Mouse (Mus musculus) forebrain, embryonic 13.5 days (tissue): ENCODE results near the gene Plod3. TPM values are rescaled to one million over a fixed set of nuclear protein-coding genes. Genes with fewer than 3 reads are reported as not detected.

Experiments used
- ATAC-seq: fragments of 200-750 bp; cut with Nextera tagmentation; 2 replicates; pipeline ENCODE4 v1.8.0; 2017
- H3K27ac ChIP-seq: fragments of 300-500 bp; sonication (generic); 2 replicates; pipeline ENCODE4 v1.5.1; 2015; ENCODE audit warnings: inconsistent platforms, mild to moderate bottlenecking, moderate library complexity
- H3K27me3 ChIP-seq: fragments of 300-500 bp; sonication (generic); 2 replicates; pipeline ENCODE4 v1.6.1; 2015; ENCODE audit warnings: mild to moderate bottlenecking, inconsistent platforms
- H3K36me3 ChIP-seq: fragments of 300-500 bp; sonication (generic); 2 replicates; pipeline ENCODE4 v1.6.1; 2015; ENCODE audit warnings: mild to moderate bottlenecking, inconsistent platforms; ENCODE audit not compliant: poor library complexity, severe bottlenecking
- H3K4me1 ChIP-seq: fragments of 300-500 bp; sonication (generic); 2 replicates; pipeline ENCODE4 v1.6.1; 2015; ENCODE audit warnings: inconsistent platforms
- H3K4me2 ChIP-seq: fragments of 300-500 bp; sonication (generic); 2 replicates; pipeline ENCODE4 v1.6.1; 2015; ENCODE audit warnings: inconsistent platforms, mild to moderate bottlenecking, moderate library complexity
- H3K4me3 ChIP-seq: fragments of 300-500 bp; sonication (generic); 2 replicates; pipeline ENCODE4 v1.5.1; 2015; ENCODE audit warnings: mild to moderate bottlenecking, inconsistent platforms
- H3K9ac ChIP-seq: fragments of 300-500 bp; sonication (generic); 2 replicates; pipeline ENCODE4 v1.6.1; 2015; ENCODE audit warnings: mild to moderate bottlenecking, inconsistent platforms
- H3K9me3 ChIP-seq: fragments of 300-500 bp; sonication (generic); replicated peaks from 2 replicates; pipeline ENCODE4 v1.6.1; 2016; ENCODE audit warnings: inconsistent platforms
- whole genome bisulfite sequencing: fragments of 180-500 bp; shearing (Covaris S2); methylation state at CpG from one replicate; pipeline ENCODE4 v1.1.7; 2015; 5-methylcytosine and 5-hydroxymethylcytosine counted together
- polyA plus RNA-seq: library from polyadenylated mRNA; unstranded; fragments of >200 nt; fragmentation: Nextera tagmentation; extraction: Ambion mirVana; gene quantifications from 2 replicates; pipeline ENCODE4 v1.2.1, GENCODE M21; 2015

Gene Plod3
- polyA plus RNA-seq, 1 experiment from 2014 or later, result 25.8 TPM

DNA sequence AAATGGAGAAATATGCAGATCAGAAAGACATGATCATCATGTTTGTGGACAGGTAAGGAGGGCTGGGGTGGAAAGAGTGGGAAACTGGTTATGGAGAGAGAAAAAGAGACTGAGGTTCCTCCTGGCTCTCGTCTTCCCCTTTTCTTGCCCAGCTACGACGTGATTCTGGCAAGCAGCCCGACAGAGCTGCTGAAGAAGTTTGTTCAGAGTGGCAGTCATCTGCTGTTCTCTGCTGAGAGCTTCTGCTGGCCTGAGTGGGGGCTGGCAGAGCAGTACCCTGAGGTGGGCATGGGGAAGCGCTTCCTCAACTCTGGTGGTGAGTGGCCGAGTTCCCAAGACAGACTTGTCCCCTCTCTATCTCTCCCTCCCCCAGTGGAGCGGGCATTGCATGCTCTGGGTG, 1.6 kb downstream of the Plod3 start:
- 61% methylated on average over 7 of the region's 7 CpGs for WGBS
- peak overlapping the region; percentile 90 for H3K4me3 ChIP-seq
- H3K4me2 ChIP-seq, result peak overlapping the region; percentile 93
- H3K27ac ChIP-seq, result no peak overlapping the region
- peak overlapping the region; percentile 98 for H3K9ac ChIP-seq
- no peaks in the 10 kb centered on the region for H3K27me3 ChIP-seq
- H3K4me1 ChIP-seq, result peaks cover 22% of the 10 kb centered on the region
- H3K36me3 ChIP-seq, result peaks cover 63% of the 10 kb centered on the region
- H3K9me3 ChIP-seq, result no peaks in the 10 kb centered on the region
- ATAC-seq, result no peak

DNA sequence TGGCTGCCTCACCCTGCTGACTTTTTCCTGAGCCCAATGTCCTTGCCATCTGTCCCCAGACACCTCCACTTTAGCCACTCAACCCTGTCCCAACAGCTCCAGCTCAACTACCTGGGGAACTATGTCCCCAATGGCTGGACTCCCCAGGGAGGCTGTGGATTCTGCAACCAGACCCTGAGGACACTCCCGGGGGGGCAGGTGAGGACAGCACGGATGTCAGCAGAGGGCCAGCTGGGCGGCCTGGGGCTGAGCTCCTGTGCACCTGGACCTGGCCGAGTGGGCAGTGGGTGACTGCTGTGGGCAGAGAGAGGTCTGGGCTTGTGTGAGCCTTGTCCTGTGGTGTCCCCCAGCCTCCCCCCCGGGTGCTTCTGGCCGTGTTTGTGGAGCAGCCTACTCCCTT, 3.0 kb downstream of the Plod3 start:
- Histone ChIP-seq H3K9me3 (no peaks in the 10 kb centered on the region), H3K4me2 (no peak overlapping the region), H3K9ac (no peak overlapping the region), H3K36me3 (peaks cover 63% of the 10 kb centered on the region), H3K27me3 (no peaks in the 10 kb centered on the region), H3K4me3 (no peak overlapping the region), H3K27ac (no peak overlapping the region), H3K4me1 (peaks cover 22% of the 10 kb centered on the region)
- no peak for ATAC-seq
- WGBS, result 96% methylated on average over 6 of the region's 6 CpGs

DNA sequence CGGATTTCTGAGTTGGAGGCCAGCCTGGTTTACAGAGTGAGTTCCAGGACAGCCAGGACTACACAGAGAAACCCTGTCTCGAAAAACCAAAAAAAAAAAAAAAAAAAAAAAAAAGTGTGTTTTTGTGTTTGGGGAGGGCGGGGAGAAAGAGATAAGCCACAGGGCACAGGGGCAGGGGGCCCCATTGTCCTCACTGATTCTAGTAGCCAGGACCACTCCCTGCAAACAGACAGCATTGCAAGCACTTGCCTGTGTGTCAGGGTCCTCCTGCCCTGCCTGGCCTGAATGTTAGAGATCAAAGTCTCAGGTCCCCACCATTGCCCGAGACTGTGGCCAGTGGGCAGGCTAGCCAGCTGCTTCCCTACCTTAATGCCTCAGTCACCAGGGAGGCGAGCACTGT, 12.6 kb downstream of the Plod3 start:
- H3K4me1 ChIP-seq, result no peaks in the 10 kb centered on the region
- no peak overlapping the region for H3K4me3 ChIP-seq
- no peak overlapping the region for H3K4me2 ChIP-seq
- no peaks in the 10 kb centered on the region for H3K27me3 ChIP-seq
- 77% methylated on average over 4 of the region's 5 CpGs for WGBS
- no peak overlapping the region for H3K9ac ChIP-seq
- peaks cover 20% of the 10 kb centered on the region for H3K36me3 ChIP-seq
- no peak for ATAC-seq
- H3K9me3 ChIP-seq, result no peaks in the 10 kb centered on the region
- no peak overlapping the region for H3K27ac ChIP-seq

DNA sequence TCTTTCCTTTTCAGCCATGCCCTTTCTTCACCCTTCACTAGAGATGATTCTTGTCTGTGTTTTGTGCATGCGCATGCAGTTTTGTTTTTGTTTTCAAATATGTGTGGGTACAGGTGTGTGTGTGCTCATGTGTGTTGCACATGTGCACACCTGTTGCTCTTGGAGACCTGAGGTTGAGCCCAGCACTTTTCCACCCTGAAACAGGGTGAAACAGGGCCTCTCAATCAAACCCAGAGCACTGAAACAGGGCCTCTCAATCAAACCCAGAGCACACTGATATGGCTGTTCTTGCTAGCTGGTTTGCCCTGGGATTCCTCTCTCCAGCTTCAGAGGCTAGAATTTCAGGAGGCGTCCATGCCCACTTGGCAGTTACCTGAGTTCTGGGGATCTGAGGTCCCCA, 13.8 kb downstream of the Plod3 start:
- H3K9me3 ChIP-seq, result no peaks in the 10 kb centered on the region
- H3K4me1 ChIP-seq, result no peaks in the 10 kb centered on the region
- no peak overlapping the region for H3K4me2 ChIP-seq
- ATAC-seq, result no peak
- no peak overlapping the region for H3K9ac ChIP-seq
- peaks cover 9% of the 10 kb centered on the region for H3K36me3 ChIP-seq
- H3K4me3 ChIP-seq, result no peak overlapping the region
- H3K27ac ChIP-seq, result no peak overlapping the region
- no peaks in the 10 kb centered on the region for H3K27me3 ChIP-seq
- 82% methylated on average over 2 of the region's 2 CpGs for WGBS

DNA sequence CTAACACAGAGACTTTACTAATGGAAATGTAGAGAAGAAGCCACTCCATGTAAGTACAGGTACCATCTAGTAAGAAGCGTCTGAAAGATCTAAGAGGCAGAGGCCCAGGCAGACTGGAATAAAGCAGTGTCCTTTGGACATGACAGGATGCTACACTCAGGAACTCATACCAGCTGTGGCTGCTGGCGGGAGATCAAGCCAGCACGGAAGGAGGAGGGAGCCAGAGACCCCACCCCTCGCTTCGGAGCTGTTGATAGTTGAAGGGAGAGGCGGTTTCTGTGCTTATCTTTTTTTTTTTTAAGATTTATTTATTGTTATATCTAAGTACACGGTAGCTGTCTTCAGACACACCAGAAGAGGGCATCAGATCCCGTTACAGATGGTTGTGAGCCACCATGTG, 20.5 kb downstream of the Plod3 start:
- Histone ChIP-seq H3K4me3 (no peak overlapping the region), H3K4me1 (no peaks in the 10 kb centered on the region), H3K9ac (no peak overlapping the region), H3K36me3 (no peaks in the 10 kb centered on the region), H3K4me2 (no peak overlapping the region), H3K9me3 (no peaks in the 10 kb centered on the region), H3K27me3 (no peaks in the 10 kb centered on the region), H3K27ac (no peak overlapping the region)
- WGBS, result 69% methylated on average over 8 of the region's 8 CpGs
- ATAC-seq, result no peak

DNA sequence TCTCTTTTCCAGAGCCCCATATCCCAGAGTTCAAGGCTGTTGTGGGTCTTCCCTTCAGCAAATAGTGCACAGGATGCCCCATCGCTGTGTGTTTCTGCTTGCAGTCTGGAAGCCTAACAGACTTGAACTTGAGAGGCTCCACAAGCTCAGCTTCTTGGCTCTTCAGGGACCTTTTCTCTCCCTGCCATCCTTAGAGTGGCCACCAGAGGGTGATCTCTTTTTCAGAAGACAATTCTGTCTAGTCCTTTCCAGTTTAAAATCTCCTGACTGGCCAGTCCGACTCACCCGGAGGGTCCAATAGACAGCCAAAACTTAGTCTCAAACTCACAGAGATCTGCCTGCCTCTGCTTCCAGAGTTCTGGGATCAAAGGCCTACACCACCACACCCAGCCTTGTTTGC, 23.2 kb downstream of the Plod3 start:
- Histone ChIP-seq H3K9me3 (no peaks in the 10 kb centered on the region), H3K4me3 (no peak overlapping the region), H3K4me1 (no peaks in the 10 kb centered on the region), H3K27me3 (no peaks in the 10 kb centered on the region), H3K27ac (no peak overlapping the region), H3K9ac (no peak overlapping the region), H3K36me3 (no peaks in the 10 kb centered on the region), H3K4me2 (no peak overlapping the region)
- WGBS, result 21% methylated on average over 3 of the region's 3 CpGs
- no peak for ATAC-seq

DNA sequence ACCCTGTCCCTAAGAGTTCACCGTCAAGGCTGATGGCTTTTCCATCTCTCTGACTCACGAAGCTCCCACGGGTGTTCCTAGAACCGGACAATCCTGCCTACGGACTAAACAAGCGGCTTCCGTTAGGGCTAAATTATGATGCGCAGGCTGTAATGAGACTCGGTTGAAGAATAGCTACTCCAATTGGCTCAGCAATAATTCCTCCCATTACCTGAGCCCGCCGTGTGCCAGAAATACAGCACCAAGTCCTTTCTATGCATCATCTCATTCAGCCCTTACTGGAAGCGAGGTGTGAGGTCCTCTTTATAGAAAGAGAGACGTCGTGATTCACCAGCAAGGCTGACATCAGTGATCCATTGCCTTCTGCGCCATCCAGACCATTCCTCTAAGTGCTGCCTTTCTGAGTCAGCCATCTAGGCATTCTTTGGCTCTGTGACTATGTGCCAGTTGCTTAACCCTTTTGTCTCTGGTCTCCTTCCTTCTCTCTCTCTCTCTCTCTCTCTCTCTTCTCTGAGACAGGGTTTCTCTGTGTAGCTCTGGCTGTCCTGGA, 25.7 kb downstream of the Plod3 start:
- H3K9me3 ChIP-seq, result no peaks in the 10 kb centered on the region
- H3K4me3 ChIP-seq, result no peak overlapping the region
- WGBS, result 75% methylated on average over 15 of the region's 15 CpGs
- no peaks in the 10 kb centered on the region for H3K36me3 ChIP-seq
- no peaks in the 10 kb centered on the region for H3K27me3 ChIP-seq
- no peaks in the 10 kb centered on the region for H3K4me1 ChIP-seq
- no peak for ATAC-seq
- H3K27ac ChIP-seq, result no peak overlapping the region
- H3K4me2 ChIP-seq, result no peak overlapping the region
- H3K9ac ChIP-seq, result no peak overlapping the region

DNA sequence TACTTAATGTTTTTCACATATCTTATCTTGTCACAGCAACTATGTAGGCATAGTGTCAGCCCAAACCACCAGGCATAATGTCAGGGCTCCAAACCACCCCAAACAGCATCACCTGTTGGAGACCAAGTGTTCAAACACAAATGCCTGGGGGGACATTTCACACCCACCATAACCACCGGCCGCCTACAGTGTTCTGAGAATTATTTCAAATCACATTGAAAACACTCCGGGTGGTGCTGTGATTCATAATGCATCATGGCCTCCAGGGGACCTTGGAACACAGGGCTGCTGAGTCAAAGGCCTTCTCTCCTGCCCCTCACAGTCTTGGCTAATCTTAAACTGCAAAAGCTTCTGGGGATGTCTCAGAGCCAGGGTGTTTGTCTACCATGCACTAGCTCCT, 29.1 kb downstream of the Plod3 start:
- Histone ChIP-seq H3K9ac (no peak overlapping the region), H3K27ac (no peak overlapping the region), H3K4me3 (no peak overlapping the region), H3K27me3 (no peaks in the 10 kb centered on the region), H3K9me3 (no peaks in the 10 kb centered on the region), H3K4me2 (no peak overlapping the region), H3K4me1 (no peaks in the 10 kb centered on the region), H3K36me3 (no peaks in the 10 kb centered on the region)
- ATAC-seq, result no peak
- WGBS, result 91% methylated on average over 3 of the region's 3 CpGs

DNA sequence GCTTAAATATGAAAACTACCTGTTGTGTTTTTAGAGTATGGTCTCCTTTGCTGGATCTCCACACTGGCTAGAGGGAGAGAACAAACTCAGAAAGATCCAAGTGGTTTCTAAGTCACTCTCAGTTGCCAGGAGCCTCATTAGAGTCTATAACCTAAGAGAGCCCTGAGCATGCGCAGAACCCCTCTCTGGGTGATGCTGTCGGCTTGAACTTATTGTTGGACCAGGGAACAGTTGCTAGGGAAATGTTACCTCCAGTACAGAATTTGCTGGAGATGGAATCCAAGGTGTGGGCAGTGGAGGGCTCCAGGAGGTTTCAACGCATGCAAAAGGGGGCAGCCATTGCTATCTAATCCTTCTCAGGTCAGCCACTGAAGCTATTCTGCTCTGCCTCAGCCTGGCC, 37.5 kb downstream of the Plod3 start:
- no peak for ATAC-seq
- peaks cover 60% of the 10 kb centered on the region for H3K27me3 ChIP-seq

DNA sequence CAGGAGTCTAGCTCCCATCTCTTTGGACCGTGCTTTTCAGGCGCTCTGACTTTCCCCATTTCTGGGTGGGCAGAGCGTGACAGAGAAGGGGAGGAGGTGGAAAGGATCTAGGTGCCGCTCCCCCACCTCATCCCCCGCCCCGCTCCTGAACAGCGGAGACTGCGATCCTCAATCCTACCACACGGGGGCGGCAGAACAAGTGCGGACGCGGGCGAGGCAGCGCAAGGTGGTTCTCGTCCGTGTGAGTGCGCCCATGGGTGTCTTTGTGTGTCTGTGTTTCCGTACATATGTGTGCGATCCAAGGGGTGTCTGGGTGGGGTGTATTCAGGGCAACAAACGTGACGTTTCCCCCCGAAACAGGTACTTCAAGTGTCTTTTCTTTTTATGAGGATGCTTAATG, 38.3 kb downstream of the Plod3 start:
- no peak for ATAC-seq
- H3K4me3 ChIP-seq, result peak overlapping the region; percentile 17; the same call in 1 of the 2 replicates

More for the DNA sequence above, 37.5 kb downstream of the Plod3 start:
- Histone ChIP-seq H3K9me3 (no peaks in the 10 kb centered on the region), H3K4me1 (peaks cover 14% of the 10 kb centered on the region; the same call in 1 of the 2 replicates), H3K27ac (no peak overlapping the region), H3K4me2 (no peak overlapping the region), H3K4me3 (no peak overlapping the region), H3K9ac (no peak overlapping the region), H3K36me3 (no peaks in the 10 kb centered on the region)
- WGBS, result 50% methylated on average over 3 of the region's 3 CpGs

DNA sequence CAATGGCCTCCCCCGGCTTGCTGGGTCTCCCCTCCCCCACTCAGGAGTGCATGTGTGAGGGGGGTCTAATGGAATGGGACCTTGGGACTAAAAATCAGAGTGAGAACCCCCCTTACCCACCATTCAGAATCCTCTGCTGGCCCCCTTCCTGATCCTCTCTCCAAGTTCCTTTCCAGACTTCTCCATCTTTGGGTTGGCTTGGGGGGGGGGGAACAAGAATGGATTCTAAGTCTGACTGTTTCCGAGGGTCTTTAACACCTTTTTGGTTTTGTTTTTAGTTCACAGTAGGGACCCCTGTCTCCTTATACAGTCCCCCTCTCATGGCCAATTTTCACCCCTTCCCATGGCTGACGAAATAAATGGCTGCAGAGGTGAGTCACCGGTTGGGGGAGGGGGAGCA, 39.3 kb downstream of the Plod3 start, which contains the start of gene Vgf:
Vgf (plus strand) TSS at position 301 of the 400 bp plus-strand sequence.
- Histone ChIP-seq H3K27me3 (peaks cover 76% of the 10 kb centered on the region), H3K9me3 (no peaks in the 10 kb centered on the region), H3K4me3 (peak within 1 kb of the TSS; percentile 17; the same call in 1 of the 2 replicates), H3K27ac (no peak within 1 kb of the TSS), H3K36me3 (no peaks in the 10 kb centered on the region), H3K9ac (0 out of 2 replicates have a peak within 1 kb of the TSS, but pooled peaks have one; percentile 9), H3K4me1 (peaks cover 28% of the 10 kb centered on the region), H3K4me2 (peak within 1 kb of the TSS; percentile 49)
- 21% methylated on average over 4 of the region's 4 CpGs for WGBS
- no peak for ATAC-seq

More for the DNA sequence above, 38.3 kb downstream of the Plod3 start:
- Histone ChIP-seq H3K4me1 (peaks cover 19% of the 10 kb centered on the region), H3K27me3 (peaks cover 67% of the 10 kb centered on the region), H3K4me2 (peak overlapping the region; percentile 49), H3K36me3 (no peaks in the 10 kb centered on the region), H3K27ac (no peak overlapping the region), H3K9me3 (no peaks in the 10 kb centered on the region), H3K9ac (0 out of 2 replicates have a peak overlapping the region, but pooled peaks have one; percentile 9)
- under 1% methylated on average over 23 of the region's 23 CpGs for WGBS

DNA sequence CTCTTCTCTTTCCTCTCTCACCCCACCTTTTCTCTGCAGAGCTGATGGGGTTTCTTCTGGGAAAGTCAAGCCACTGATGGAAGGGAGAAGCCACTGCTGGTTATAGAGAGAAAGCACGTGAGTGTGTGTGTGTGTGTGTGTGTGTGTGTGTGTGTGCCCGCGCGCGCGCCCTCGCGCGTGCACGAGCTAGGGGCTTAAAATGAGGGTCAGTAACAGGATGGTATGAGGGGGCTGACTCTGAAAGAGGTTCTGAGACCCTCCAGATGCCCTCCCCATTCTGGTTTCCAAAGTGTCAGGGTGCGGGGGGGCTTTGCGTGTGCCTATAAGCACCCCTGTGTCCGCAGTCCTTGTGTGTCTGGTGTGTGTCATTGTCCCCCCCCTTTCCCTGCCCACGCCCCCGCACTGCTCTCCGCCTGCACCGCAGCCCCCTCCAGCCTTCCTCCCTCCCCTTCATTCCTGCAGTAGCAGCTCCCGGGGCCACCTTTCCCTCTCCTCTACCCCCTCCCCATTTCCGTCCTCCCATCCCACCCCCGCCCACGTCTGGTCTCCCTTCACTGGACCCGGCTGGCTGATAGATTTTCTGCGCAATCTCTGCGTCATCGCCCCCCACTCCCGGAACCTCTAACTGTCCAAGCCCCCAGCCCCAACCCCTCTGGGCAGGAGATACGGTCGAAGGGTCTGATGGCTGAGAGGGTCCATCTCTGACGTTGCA, 41.9 kb downstream of the Plod3 start:
- Histone ChIP-seq H3K4me3 (peak overlapping the region; percentile 51; the same call in 1 of the 2 replicates), H3K4me2 (peak overlapping the region; percentile 99), H3K4me1 (peaks cover 43% of the 10 kb centered on the region), H3K27me3 (peaks cover 84% of the 10 kb centered on the region), H3K9ac (no peak overlapping the region), H3K27ac (no peak overlapping the region), H3K36me3 (no peaks in the 10 kb centered on the region), H3K9me3 (no peaks in the 10 kb centered on the region)
- WGBS, result 3% methylated on average over 27 of the region's 29 CpGs
- ATAC-seq, result no peak
